Mouse (Mus musculus) limb, embryonic 11.5 days (tissue): ENCODE results near the gene Nsdhl. TPM values are rescaled to one million over a fixed set of nuclear protein-coding genes. Genes with fewer than 3 reads are reported as not detected.

Experiments used
- ATAC-seq: fragments of 200-750 bp; cut with Nextera tagmentation; 2 replicates; pipeline ENCODE4 v1.8.0; 2017; ENCODE audit warnings: low read depth; ENCODE audit not compliant: insufficient number of reproducible peaks, low FRiP score, low TSS enrichment
- DNase-seq: peaks from one replicate; pipeline ENCODE4 v3.0.0-alpha.2; 2015; ENCODE audit warnings: low spot score
- H3K27ac ChIP-seq: fragments of 300-500 bp; sonication (generic); replicated peaks from 2 replicates; pipeline ENCODE4 v1.5.1; 2014; ENCODE audit warnings: low read depth, mild to moderate bottlenecking, low read length
- H3K27me3 ChIP-seq: fragments of 300-500 bp; sonication (generic); 2 replicates; pipeline ENCODE4 v1.6.1; 2014; ENCODE audit warnings: mild to moderate bottlenecking, low read length, mixed read lengths; ENCODE audit not compliant: control insufficient read depth, insufficient read depth
- H3K36me3 ChIP-seq: fragments of 300-500 bp; sonication (generic); 2 replicates; pipeline ENCODE4 v1.6.1; 2014; ENCODE audit warnings: mild to moderate bottlenecking, low read length, moderate library complexity, mixed read lengths; ENCODE audit not compliant: control insufficient read depth, insufficient read depth
- H3K4me1 ChIP-seq: fragments of 300-500 bp; sonication (generic); 2 replicates; pipeline ENCODE4 v1.6.1; 2014; ENCODE audit warnings: low read length, mixed read lengths; ENCODE audit not compliant: control insufficient read depth, insufficient read depth
- H3K4me2 ChIP-seq: fragments of 300-500 bp; sonication (generic); 2 replicates; pipeline ENCODE4 v1.6.1; 2014; ENCODE audit warnings: low read depth, mild to moderate bottlenecking, moderate library complexity; ENCODE audit not compliant: severe bottlenecking
- H3K4me3 ChIP-seq: fragments of 300-500 bp; sonication (generic); 2 replicates; pipeline ENCODE4 v1.5.1; 2014; ENCODE audit warnings: low read depth, low read length
- H3K9ac ChIP-seq: fragments of 300-500 bp; sonication (generic); 2 replicates; pipeline ENCODE4 v1.6.1; 2014; ENCODE audit warnings: mild to moderate bottlenecking, low read length
- H3K9me3 ChIP-seq: fragments of 300-500 bp; sonication (generic); 2 replicates; pipeline ENCODE4 v1.6.1; 2016; ENCODE audit warnings: low read length; ENCODE audit not compliant: control insufficient read depth
- WGBS: fragments of 180-500 bp; shearing (Covaris S2); extraction: QIAGEN DNeasy Blood & Tissue Kit; methylation state at CpG from one replicate; pipeline ENCODE4 v1.1.7; 2014; 5-methylcytosine and 5-hydroxymethylcytosine counted together
- polyA plus RNA-seq: library from polyadenylated mRNA; unstranded; fragments of >200 nt; fragmentation: Nextera tagmentation; extraction: Ambion mirVana; gene quantifications from 2 replicates; pipeline ENCODE4 v1.2.1, GENCODE M21; 2014

Gene Nsdhl
- polyA plus RNA-seq, 1 experiment from 2014 or later, result 32.9 TPM

GRCm38 (mm10) chrX:72987520-72987905 is 69.2 kb downstream of the Nsdhl start:
- Histone ChIP-seq H3K27ac (no peak overlapping the region), H3K4me1 (no peaks in the 10 kb centered on the region), H3K9me3 (no peaks in the 10 kb centered on the region), H3K4me2 (peak overlapping the region; percentile 52), H3K36me3 (no peaks in the 10 kb centered on the region), H3K9ac (peak overlapping the region; percentile 55; the same call in 1 of the 2 replicates), H3K4me3 (peak overlapping the region; percentile 30), H3K27me3 (0 out of 2 replicates have a peak, but pooled peaks cover 5% of the 10 kb centered on the region)
- ATAC-seq (no peak), DNase-seq (no peak)
- WGBS, result 22% methylated on average over 12 of the region's 14 CpGs

- no peaks in the 10 kb centered on the region for H3K9me3 ChIP-seq
- H3K4me1 ChIP-seq, result no peaks in the 10 kb centered on the region
- DNase-seq (no peak), ATAC-seq (no peak)
- whole genome bisulfite sequencing, result 88% methylated on average over 3 of the region's 3 CpGs
- H3K36me3 ChIP-seq, result no peaks in the 10 kb centered on the region
- no peak overlapping the region for H3K4me2 ChIP-seq
- H3K9ac ChIP-seq, result no peak overlapping the region
- no peak overlapping the region for H3K4me3 ChIP-seq
- H3K27ac ChIP-seq, result no peak overlapping the region
- H3K27me3 ChIP-seq, result 0 out of 2 replicates have a peak, but pooled peaks cover 5% of the 10 kb centered on the region
Observed at GRCm38 (mm10) chrX:72988431-72988830, 70.1 kb downstream of the Nsdhl start.

DNA sequence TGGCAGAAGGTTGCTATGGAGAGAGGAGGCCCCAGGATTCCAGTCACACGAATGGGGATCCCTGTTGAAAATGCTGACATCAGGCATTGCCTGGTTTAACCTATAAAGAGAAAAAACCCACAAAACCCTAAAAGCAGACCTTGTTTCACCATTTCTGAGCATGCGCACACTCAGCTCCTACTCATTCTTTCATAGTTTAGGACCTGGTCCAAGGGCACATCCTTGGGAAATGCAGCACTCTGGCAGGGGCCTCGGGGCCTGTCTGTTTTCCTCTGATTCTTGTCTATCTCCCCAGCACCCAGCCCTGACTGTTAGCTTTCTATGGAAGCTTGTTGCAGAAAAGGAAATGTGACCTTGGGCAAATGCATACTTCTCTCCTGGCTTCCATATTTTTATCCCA is 72.2 kb downstream of the Nsdhl start:
- DNase-seq, result no peak
- no peaks in the 10 kb centered on the region for H3K4me1 ChIP-seq
- no peak for ATAC-seq
- H3K9me3 ChIP-seq, result no peaks in the 10 kb centered on the region
- no peaks in the 10 kb centered on the region for H3K36me3 ChIP-seq
- no peak overlapping the region for H3K9ac ChIP-seq
- WGBS, result 80% methylated on average over 3 of the region's 3 CpGs
- H3K4me3 ChIP-seq, result no peak overlapping the region
- H3K27ac ChIP-seq, result no peak overlapping the region
- no peak overlapping the region for H3K4me2 ChIP-seq
- H3K27me3 ChIP-seq, result 0 out of 2 replicates have a peak, but pooled peaks cover 3% of the 10 kb centered on the region

- Histone ChIP-seq H3K27me3 (no peaks in the 10 kb centered on the region), H3K9ac (no peak overlapping the region), H3K4me2 (no peak overlapping the region), H3K36me3 (no peaks in the 10 kb centered on the region), H3K4me3 (no peak overlapping the region), H3K4me1 (no peaks in the 10 kb centered on the region), H3K9me3 (no peaks in the 10 kb centered on the region), H3K27ac (no peak overlapping the region)
- ATAC-seq, result no peak
- WGBS, result 53% methylated on average over 5 of the region's 5 CpGs
- DNase-seq, result no peak
Observed at GRCm38 (mm10) chrX:72992291-72992919, 74.0 kb downstream of the Nsdhl start.

GRCm38 (mm10) chrX:72995542-72995941 is 77.2 kb downstream of the Nsdhl start:
- H3K9ac ChIP-seq, result no peak overlapping the region
- no peak overlapping the region for H3K4me2 ChIP-seq
- H3K36me3 ChIP-seq, result no peaks in the 10 kb centered on the region
- H3K27ac ChIP-seq, result no peak overlapping the region
- no peaks in the 10 kb centered on the region for H3K27me3 ChIP-seq
- H3K9me3 ChIP-seq, result no peaks in the 10 kb centered on the region
- 89% methylated on average over 3 of the region's 3 CpGs for WGBS
- no peak overlapping the region for H3K4me3 ChIP-seq
- no peaks in the 10 kb centered on the region for H3K4me1 ChIP-seq
- no peak for DNase-seq
- no peak for ATAC-seq

- Histone ChIP-seq H3K4me3 (no peak overlapping the region), H3K27ac (no peak overlapping the region), H3K9ac (no peak overlapping the region), H3K36me3 (no peaks in the 10 kb centered on the region), H3K9me3 (no peaks in the 10 kb centered on the region), H3K4me1 (no peaks in the 10 kb centered on the region), H3K27me3 (no peaks in the 10 kb centered on the region), H3K4me2 (no peak overlapping the region)
- WGBS, result 76% methylated on average over 5 of the region's 5 CpGs
- no peak for ATAC-seq
- no peak for DNase-seq
Observed at GRCm38 (mm10) chrX:73003110-73003509, 84.8 kb downstream of the Nsdhl start.

GRCm38 (mm10) chrX:73005678-73006077 is 87.3 kb downstream of the Nsdhl start:
- H3K27ac ChIP-seq, result no peak overlapping the region
- no peak overlapping the region for H3K4me2 ChIP-seq
- WGBS, result 73% methylated on average over 4 of the region's 4 CpGs
- no peak for DNase-seq
- H3K27me3 ChIP-seq, result no peaks in the 10 kb centered on the region
- no peak overlapping the region for H3K9ac ChIP-seq
- no peaks in the 10 kb centered on the region for H3K9me3 ChIP-seq
- H3K36me3 ChIP-seq, result no peaks in the 10 kb centered on the region
- H3K4me3 ChIP-seq, result no peak overlapping the region
- no peaks in the 10 kb centered on the region for H3K4me1 ChIP-seq
- ATAC-seq, result no peak

GRCm38 (mm10) chrX:73007597-73008479 is 89.5 kb downstream of the Nsdhl start:
- WGBS, result 14% methylated on average over 25 of the region's 27 CpGs
- Histone ChIP-seq H3K4me1 (no peaks in the 10 kb centered on the region), H3K9ac (no peak overlapping the region), H3K9me3 (no peaks in the 10 kb centered on the region), H3K27me3 (no peaks in the 10 kb centered on the region), H3K27ac (no peak overlapping the region), H3K4me2 (peak overlapping the region; percentile 42), H3K4me3 (peak overlapping the region; percentile 23; the same call in 1 of the 2 replicates), H3K36me3 (no peaks in the 10 kb centered on the region)
- peak; percentile 94 for DNase-seq
- ATAC-seq, result peak; percentile 98
